Mouse (Mus musculus) heart, embryonic 10.5 days (tissue): ENCODE results near the gene Gltp. TPM values are rescaled to one million over a fixed set of nuclear protein-coding genes. Genes with fewer than 3 reads are reported as not detected.
A peak's percentile ranks its signal among the peaks of the same experiment; 100 is the strongest.

Source experiments
- DNase-seq: peaks from one replicate; pipeline ENCODE4 v3.0.0-alpha.2; 2017; ENCODE audit warnings: low spot score
- H3K27ac ChIP-seq: fragments of 300-500 bp; sonication (generic); 2 replicates; pipeline ENCODE4 v1.5.1; 2016; ENCODE audit warnings: mild to moderate bottlenecking
- H3K27me3 ChIP-seq: fragments of 300-500 bp; sonication (generic); 2 replicates; pipeline ENCODE4 v1.6.1; 2016; ENCODE audit warnings: mild to moderate bottlenecking; ENCODE audit not compliant: poor library complexity, insufficient read depth, severe bottlenecking
- H3K36me3 ChIP-seq: fragments of 300-500 bp; sonication (generic); 2 replicates; pipeline ENCODE4 v1.6.1; 2016; ENCODE audit warnings: mild to moderate bottlenecking, moderate library complexity
- H3K4me1 ChIP-seq: fragments of 300-500 bp; sonication (generic); 2 replicates; pipeline ENCODE4 v1.6.1; 2016; ENCODE audit warnings: mild to moderate bottlenecking
- H3K4me3 ChIP-seq: fragments of 300-500 bp; sonication (generic); 2 replicates; pipeline ENCODE4 v1.5.1; 2016; ENCODE audit warnings: mild to moderate bottlenecking, moderate library complexity
- H3K9me3 ChIP-seq: fragments of 300-500 bp; sonication (generic); 2 replicates; pipeline ENCODE4 v1.6.1; 2016; ENCODE audit warnings: mild to moderate bottlenecking, moderate library complexity
- WGBS: fragments of 180-500 bp; shearing (Covaris S2); methylation state at CpG from one replicate; pipeline ENCODE4 v1.1.7; 2016; 5-methylcytosine and 5-hydroxymethylcytosine counted together
- polyA plus RNA-seq: library from polyadenylated mRNA; unstranded; fragments of >200 nt; fragmentation: Nextera tagmentation; extraction: Ambion mirVana; gene quantifications from 2 replicates; pipeline ENCODE4 v1.2.1, GENCODE M21; 2016

Gene Gltp
- polyA plus RNA-seq, 1 experiment from 2014 or later, result 71.8 TPM

GRCm38 (mm10) chr5:114648728-114649311 is 42.0 kb downstream of the Gltp start:
- DNase-seq, result no peak
- H3K4me1 ChIP-seq, result peaks cover 58% of the 10 kb centered on the region
- H3K27ac ChIP-seq, result 0 out of 2 replicates have a peak overlapping the region, but pooled peaks have one; percentile 80
- no peaks in the 10 kb centered on the region for H3K36me3 ChIP-seq
- WGBS, result 76% methylated on average over 11 of the region's 11 CpGs
- H3K27me3 ChIP-seq, result peaks cover 73% of the 10 kb centered on the region
- no peak overlapping the region for H3K4me3 ChIP-seq
- no peaks in the 10 kb centered on the region for H3K9me3 ChIP-seq

GRCm38 (mm10) chr5:114647211-114647974 is 43.4 kb downstream of the Gltp start:
- Histone ChIP-seq H3K36me3 (no peaks in the 10 kb centered on the region), H3K9me3 (no peaks in the 10 kb centered on the region), H3K4me3 (peak overlapping the region; percentile 57), H3K4me1 (peaks cover 58% of the 10 kb centered on the region), H3K27ac (peak overlapping the region; percentile 80), H3K27me3 (peaks cover 72% of the 10 kb centered on the region)
- no peak for DNase-seq
- 2% methylated on average over 27 of the region's 27 CpGs for WGBS

- peaks cover 73% of the 10 kb centered on the region for H3K27me3 ChIP-seq
- no peak overlapping the region for H3K4me3 ChIP-seq
Observed at GRCm38 (mm10) chr5:114645916-114646315, 44.9 kb downstream of the Gltp start.

GRCm38 (mm10) chr5:114644918-114645317 is 45.9 kb downstream of the Gltp start:
- 26% methylated on average over 6 of the region's 6 CpGs for WGBS
- no peak overlapping the region for H3K27ac ChIP-seq

More at GRCm38 (mm10) chr5:114645916-114646315, 44.9 kb downstream of the Gltp start:
- Histone ChIP-seq H3K36me3 (no peaks in the 10 kb centered on the region), H3K27ac (no peak overlapping the region), H3K4me1 (peaks cover 46% of the 10 kb centered on the region), H3K9me3 (no peaks in the 10 kb centered on the region)
- WGBS, result 84% methylated on average over 5 of the region's 5 CpGs
- DNase-seq, result no peak

GRCm38 (mm10) chr5:114640809-114641208 is 50.0 kb downstream of the Gltp start:
- Histone ChIP-seq H3K27me3 (peaks cover 87% of the 10 kb centered on the region), H3K36me3 (no peaks in the 10 kb centered on the region), H3K4me1 (peaks cover 19% of the 10 kb centered on the region), H3K27ac (no peak overlapping the region), H3K9me3 (no peaks in the 10 kb centered on the region), H3K4me3 (no peak overlapping the region)
- DNase-seq, result no peak
- whole genome bisulfite sequencing, result 80% methylated on average over 10 of the region's 10 CpGs

More at GRCm38 (mm10) chr5:114644918-114645317, 45.9 kb downstream of the Gltp start:
- H3K4me1 ChIP-seq, result peaks cover 38% of the 10 kb centered on the region
- no peak overlapping the region for H3K4me3 ChIP-seq
- H3K27me3 ChIP-seq, result peaks cover 73% of the 10 kb centered on the region
- H3K36me3 ChIP-seq, result no peaks in the 10 kb centered on the region
- no peak for DNase-seq
- H3K9me3 ChIP-seq, result no peaks in the 10 kb centered on the region

GRCm38 (mm10) chr5:114639645-114639957 is 51.2 kb downstream of the Gltp start:
- no peak for DNase-seq
- H3K9me3 ChIP-seq, result no peaks in the 10 kb centered on the region
- H3K27ac ChIP-seq, result no peak overlapping the region
- H3K4me3 ChIP-seq, result peak overlapping the region; percentile 38
- 24% methylated on average over 7 of the region's 7 CpGs for WGBS
- peaks cover 87% of the 10 kb centered on the region for H3K27me3 ChIP-seq
- H3K4me1 ChIP-seq, result peaks cover 13% of the 10 kb centered on the region
- H3K36me3 ChIP-seq, result no peaks in the 10 kb centered on the region

- Histone ChIP-seq H3K27me3 (peaks cover 85% of the 10 kb centered on the region), H3K27ac (no peak overlapping the region), H3K4me3 (peak overlapping the region; percentile 38), H3K4me1 (peaks cover 11% of the 10 kb centered on the region), H3K9me3 (no peaks in the 10 kb centered on the region), H3K36me3 (no peaks in the 10 kb centered on the region)
- DNase-seq, result peak; percentile 90
- WGBS, result 17% methylated on average over 22 of the region's 22 CpGs
Observed at GRCm38 (mm10) chr5:114638769-114639644, 51.8 kb downstream of the Gltp start.

- no peak for DNase-seq
- no peaks in the 10 kb centered on the region for H3K9me3 ChIP-seq
- H3K27ac ChIP-seq, result no peak overlapping the region
- 74% methylated on average over 25 of the region's 25 CpGs for WGBS
- peaks cover 11% of the 10 kb centered on the region for H3K4me1 ChIP-seq
- H3K4me3 ChIP-seq, result no peak overlapping the region
- no peaks in the 10 kb centered on the region for H3K36me3 ChIP-seq
- peaks cover 60% of the 10 kb centered on the region for H3K27me3 ChIP-seq
Observed at GRCm38 (mm10) chr5:114636091-114636490, 54.7 kb downstream of the Gltp start.

- WGBS, result 47% methylated on average over 2 of the region's 2 CpGs
- Histone ChIP-seq H3K4me1 (no peaks in the 10 kb centered on the region), H3K27ac (no peak overlapping the region), H3K36me3 (no peaks in the 10 kb centered on the region), H3K27me3 (peaks cover 16% of the 10 kb centered on the region; the same call in 1 of the 2 replicates), H3K4me3 (no peak overlapping the region), H3K9me3 (no peaks in the 10 kb centered on the region)
- no peak for DNase-seq
Observed at GRCm38 (mm10) chr5:114631336-114631735, 59.4 kb downstream of the Gltp start.

GRCm38 (mm10) chr5:114625590-114625989 is 65.2 kb downstream of the Gltp start:
- Histone ChIP-seq H3K36me3 (no peaks in the 10 kb centered on the region), H3K27me3 (peaks cover 30% of the 10 kb centered on the region), H3K4me3 (no peak overlapping the region), H3K9me3 (no peaks in the 10 kb centered on the region), H3K27ac (no peak overlapping the region), H3K4me1 (peaks cover 5% of the 10 kb centered on the region; the same call in 1 of the 2 replicates)
- DNase-seq, result no peak
- 14% methylated on average over 3 of the region's 3 CpGs for WGBS

GRCm38 (mm10) chr5:114620305-114620704 is 70.5 kb downstream of the Gltp start:
- H3K4me3 ChIP-seq, result no peak overlapping the region
- H3K36me3 ChIP-seq, result no peaks in the 10 kb centered on the region
- H3K4me1 ChIP-seq, result peaks cover 5% of the 10 kb centered on the region; the same call in 1 of the 2 replicates
- H3K27me3 ChIP-seq, result peaks cover 30% of the 10 kb centered on the region
- WGBS, result 47% methylated on average over 6 of the region's 6 CpGs
- no peak overlapping the region for H3K27ac ChIP-seq
- no peak for DNase-seq
- H3K9me3 ChIP-seq, result no peaks in the 10 kb centered on the region
